Mouse (Mus musculus) embryonic fibroblast, embryonic 13.5 days (primary cell): Measurements from ENCODE around the gene Rab5if.

Experiments
- CTCF ChIP-seq: IDR thresholded peaks from 2 replicates; pipeline ENCODE4 v1.5.1; 2011; ENCODE audit warnings: mild to moderate bottlenecking, control low read depth, low read length, moderate library complexity, borderline replicate concordance; ENCODE audit not compliant: insufficient read depth
- POLR2A ChIP-seq: IDR thresholded peaks from 2 replicates; pipeline ENCODE4 v1.6.1; 2011; ENCODE audit warnings: low read depth, mild to moderate bottlenecking, control low read depth, low read length, moderate library complexity

- no peak for TF ChIP-seq CTCF
- TF ChIP-seq POLR2A, result no peak
Observed at GRCm38 (mm10) chr2:156886084-156886631, 23.2 kb downstream of the Rab5if start.
